Mouse (Mus musculus) bone marrow, adult 2 months (tissue): ENCODE measurements at regions not wholly inside any gene's neighbourhood (a gene's known extent, or its start where the extent isn't known, plus 50 kb on each side); places are given as distances from the start of the nearest gene placed in this dataset.

Experiments used
- CTCF ChIP-seq: fragments of 200-500 bp; IDR thresholded peaks from 2 replicates; pipeline ENCODE4 v1.5.1; 2011; ENCODE audit warnings: low read length, control low read depth; ENCODE audit not compliant: control insufficient read depth, insufficient read depth
- POLR2A ChIP-seq: fragments of 200-500 bp; IDR thresholded peaks from 2 replicates; pipeline ENCODE4 v1.6.1; 2011; ENCODE audit warnings: low read depth, mild to moderate bottlenecking, control low read depth, low read length, borderline replicate concordance; ENCODE audit not compliant: control insufficient read depth

- no peak for TF ChIP-seq CTCF
- TF ChIP-seq POLR2A, result no peak
Measured at GRCm38 (mm10) chr11:17451451-17451850, 194.1 kb downstream of the C1d start.
